8 mouse cellular contexts compared by ENCODE assay signal in genomic region chr13:15758835-15759632, GRCm38 (mm10).
A peak's percentile ranks its signal among the peaks of the same experiment; 100 is the strongest.
DNase-seq lines count a peak whose midpoint lies in the region; ATAC-seq lines count a peak whose summit lies in the region.

No protein-coding gene starts in this region.

- DNase-seq in cerebellum, postnatal 36 days: peak; percentile 83 to 85
- peak; percentile 73 for DNase-seq in gastrocnemius, adult 18-20 months (ENCODE audit: low spot score)
- peak; percentile 89 to 90 for DNase-seq in layer of hippocampus, postnatal 36 days
- peak; percentile 79 for DNase-seq in lung, postnatal 14 days
- peak; percentile 30 for DNase-seq in retina, adult 2 months (ENCODE audit: low read depth, low spot score)
- peak; percentile 33 for DNase-seq in urinary bladder, postnatal 10 days (ENCODE audit: low spot score)

- H3K27ac ChIP-seq in hindbrain, embryonic 15.5 days (replicated peaks): peak overlapping the region; percentile 84

- peak overlapping the region; percentile 64 for H3K4me2 ChIP-seq in hindbrain, embryonic 15.5 days

- no peaks in the 10 kb centered on the region for H3K36me3 ChIP-seq in hindbrain, embryonic 15.5 days

- H3K4me1 ChIP-seq in hindbrain, embryonic 15.5 days (replicated peaks): peaks cover 15% of the 10 kb centered on the region

- H3K9me3 ChIP-seq in hindbrain, embryonic 15.5 days: no peaks in the 10 kb centered on the region

- H3K9ac ChIP-seq in hindbrain, embryonic 15.5 days: peak overlapping the region; percentile 49

- ATAC-seq in activated CD4-positive, CD25-positive, alpha-beta regulatory T cell, adult 4 months: peak; percentile 54
- ATAC-seq in hindbrain, embryonic 15.5 days (ENCODE audit: low FRiP score, low read depth): peak; percentile 92

- no peaks in the 10 kb centered on the region for H3K27me3 ChIP-seq in hindbrain, embryonic 15.5 days

- WGBS in hindbrain, embryonic 15.5 days: 4% methylated on average over 38 of the region's 38 CpGs

- H3K4me3 ChIP-seq in hindbrain, embryonic 15.5 days: peak overlapping the region; percentile 41

Comparison
In these comparisons a context has a peak if more than half of its experiments do, and no peak if none do; other contexts are left out.
1. Peak in every context shown above with its lines: DNase-seq, ATAC-seq, H3K4me3 ChIP-seq and H3K27ac ChIP-seq.
2. DNase-seq: peak in every context shown above with its lines; median percentile 90 in layer of hippocampus, postnatal 36 days; 84 in cerebellum, postnatal 36 days; 79 in lung, postnatal 14 days; 73 in gastrocnemius, adult 18-20 months; 33 in urinary bladder, postnatal 10 days; 30 in retina, adult 2 months.